Mouse (Mus musculus): ENCODE measurements at regions not wholly inside any gene's neighbourhood (a gene's known extent, or its start where the extent isn't known, plus 50 kb on each side); places are given as distances from the start of the nearest gene placed in this dataset.

- in situ Hi-C loops (cut with MboI, MseI), result loop anchor here (10.0 kb wide), 1 partner anchor 1383 kb away; no protein-coding TSS in a partner anchor
These were observed 83.3 kb downstream of the Cmc2 start for GRCm38 (mm10) chr8:116837991-116838390.

- in situ Hi-C loops (cut with MboI, MseI), result loop anchor here (10.0 kb wide), 1 partner anchor 1377 kb away; no protein-coding TSS in a partner anchor
These were observed 89.1 kb downstream of the Cmc2 start for GRCm38 (mm10) chr8:116832181-116832580.

- in situ Hi-C loops (cut with MboI, MseI), result loop anchor here (10.0 kb wide), 1 partner anchor 1375 kb away; no protein-coding TSS in a partner anchor
These were observed 91.6 kb downstream of the Cmc2 start for GRCm38 (mm10) chr8:116829631-116830030.

GRCm38 (mm10) chr8:116828220-116828619, 93.0 kb downstream of the Cmc2 start:
- in situ Hi-C loops (cut with MboI, MseI), result no loop called here

- in situ Hi-C loops (cut with MboI, MseI), result no loop called here
These were observed 94.1 kb downstream of the Cmc2 start for GRCm38 (mm10) chr8:116827141-116827540.

- in situ Hi-C loops (cut with MboI, MseI), result no loop called here
These were observed 81.5 kb upstream of the Cdyl2 start for GRCm38 (mm10) chr8:116814118-116814851.

- in situ Hi-C loops (cut with MboI, MseI), result no loop called here
These were observed 68.5 kb upstream of the Cdyl2 start for GRCm38 (mm10) chr8:116801313-116801712.

- in situ Hi-C loops (cut with MboI, MseI), result no loop called here
These were observed 67.8 kb upstream of the Cdyl2 start for GRCm38 (mm10) chr8:116800636-116801035.

- in situ Hi-C loops (cut with MboI, MseI), result no loop called here
These were observed 66.2 kb upstream of the Cdyl2 start for GRCm38 (mm10) chr8:116798981-116799380.

GRCm38 (mm10) chr8:116795713-116796112, 62.9 kb upstream of the Cdyl2 start:
- in situ Hi-C loops (cut with MboI, MseI), result no loop called here

- in situ Hi-C loops (cut with MboI, MseI), result no loop called here
These were observed 60.3 kb upstream of the Cdyl2 start for GRCm38 (mm10) chr8:116793107-116793506.

GRCm38 (mm10) chr8:116790294-116790693, 57.5 kb upstream of the Cdyl2 start:
- in situ Hi-C loops (cut with MboI, MseI), result no loop called here

Data from T-helper 2 cell (primary cell).